Mouse (Mus musculus) erythroblast, embryonic 14.5 days (primary cell): ENCODE results near the gene Cadps2.

Source experiments
- GATA1 ChIP-seq: IDR thresholded peaks from 2 replicates; pipeline ENCODE4 v1.6.1; 2012; ENCODE audit warnings: low read length, inconsistent platforms, mixed read lengths
- TAL1 ChIP-seq: IDR thresholded peaks from 3 replicates; pipeline ENCODE4 v1.6.1; 2012; ENCODE audit warnings: low read length, inconsistent platforms, mixed read lengths

DNA sequence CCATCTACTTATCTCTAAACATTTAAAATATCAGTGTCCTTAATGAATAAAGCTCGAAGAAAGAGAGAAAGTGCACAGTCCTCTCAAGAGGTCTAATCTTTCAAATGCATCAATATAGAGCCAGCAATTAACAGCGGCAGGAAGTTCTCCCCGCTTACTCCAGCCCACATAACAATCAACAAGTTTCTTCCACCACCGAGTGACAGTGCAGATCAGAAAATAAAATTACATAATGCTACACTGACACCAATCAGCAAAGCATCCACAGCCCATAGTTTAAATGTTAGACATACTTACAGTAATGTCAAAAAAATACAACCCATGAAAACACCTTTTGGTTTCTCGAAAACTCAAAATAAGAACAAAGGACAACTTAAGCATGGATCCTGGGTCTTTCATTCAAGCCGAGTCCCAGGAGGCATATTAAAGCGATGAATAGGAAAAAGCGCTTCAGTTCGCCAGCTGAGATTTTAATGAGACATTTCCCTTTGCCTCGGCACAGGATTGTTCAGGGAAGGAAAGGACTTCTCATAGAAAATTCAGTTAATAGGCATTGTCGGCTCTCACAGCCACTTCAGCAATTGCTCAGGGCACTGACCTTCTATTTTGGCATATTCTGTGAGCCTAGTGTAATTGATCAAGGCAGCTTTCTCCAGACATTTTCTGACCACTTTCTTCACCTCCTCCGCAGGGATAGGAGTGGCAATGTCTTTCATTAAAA is 456.8 kb downstream of the Cadps2 start:
- TF ChIP-seq GATA1: no peak
- TF ChIP-seq TAL1: no peak
